Mouse (Mus musculus) monocyte, adult 2 months (primary cell): ENCODE measurements around the gene AL607142.1.

Experiments
- DNase-seq, 2 experiments: peaks; one replicate each; pipeline ENCODE4 v3.0.0; 2022; ENCODE audit warnings: low spot score in 2 of 2, low read depth in 1 of 2

AL607142.1 gene

DNA sequence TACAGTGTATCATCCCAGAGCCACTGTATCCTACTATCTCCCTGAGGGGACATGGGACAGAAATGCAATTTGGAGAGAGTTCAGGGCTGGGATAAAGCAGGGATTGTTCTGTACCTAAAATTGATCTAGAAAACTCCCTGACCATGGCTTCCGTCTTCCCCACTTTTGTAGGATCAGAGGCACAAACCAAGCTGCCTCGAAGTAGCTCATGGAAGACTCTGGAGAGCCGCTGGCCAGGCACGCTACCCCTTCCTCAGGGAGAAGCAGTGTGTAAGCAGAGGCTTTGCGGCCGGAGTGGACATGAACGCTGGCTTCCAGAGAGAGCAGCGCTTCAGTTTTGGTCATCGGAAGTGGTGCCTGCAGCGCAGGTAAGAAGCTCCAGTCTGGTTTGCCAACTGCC is at the start of gene AL607142.1:
AL607142.1 (plus strand) TSS at position 301 of the 400 bp plus-strand sequence.
- no peak for DNase-seq

DNA sequence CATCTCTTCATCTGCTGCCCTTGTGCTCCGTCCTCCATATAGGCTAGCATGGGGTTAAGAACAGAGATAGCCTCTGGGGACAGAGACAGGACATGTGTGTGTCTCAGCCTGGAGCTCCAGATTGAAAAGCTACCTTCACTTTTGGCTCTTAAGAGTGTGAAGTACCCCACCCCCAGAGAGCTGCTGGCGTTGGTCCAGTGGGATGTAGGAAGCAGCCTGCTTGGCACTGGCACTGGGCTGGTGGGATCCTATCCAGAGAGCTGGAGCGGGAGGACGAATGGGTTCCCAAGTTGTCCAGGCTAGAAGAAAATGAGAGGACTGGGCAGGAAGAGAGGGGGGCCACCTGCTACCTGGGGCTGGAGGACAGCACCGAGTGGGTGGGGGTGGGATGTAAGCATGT is 46.4 kb upstream of the AL607142.1 start:
- DNase-seq = no peak

DNA sequence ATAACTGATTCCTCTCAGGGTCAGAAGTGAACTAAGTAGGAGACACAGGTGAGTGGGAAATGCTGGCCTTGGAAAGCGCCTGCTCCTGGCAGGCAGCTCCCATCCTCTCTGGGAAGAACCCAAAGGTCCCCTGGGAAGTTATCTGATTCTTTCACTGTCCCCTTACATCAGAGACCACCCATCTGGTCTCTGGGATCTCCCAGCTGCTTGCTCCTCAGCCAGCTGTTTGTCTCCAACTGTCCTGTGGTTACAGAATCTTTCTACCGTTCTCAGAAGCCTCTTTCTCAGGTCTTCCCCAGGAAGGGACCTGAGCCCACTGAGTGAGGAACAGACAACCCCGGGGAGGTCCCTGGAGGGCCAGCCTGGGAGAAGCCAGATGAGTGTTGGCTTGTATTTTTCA is 42.4 kb upstream of the AL607142.1 start:
- DNase-seq = no peak

DNA sequence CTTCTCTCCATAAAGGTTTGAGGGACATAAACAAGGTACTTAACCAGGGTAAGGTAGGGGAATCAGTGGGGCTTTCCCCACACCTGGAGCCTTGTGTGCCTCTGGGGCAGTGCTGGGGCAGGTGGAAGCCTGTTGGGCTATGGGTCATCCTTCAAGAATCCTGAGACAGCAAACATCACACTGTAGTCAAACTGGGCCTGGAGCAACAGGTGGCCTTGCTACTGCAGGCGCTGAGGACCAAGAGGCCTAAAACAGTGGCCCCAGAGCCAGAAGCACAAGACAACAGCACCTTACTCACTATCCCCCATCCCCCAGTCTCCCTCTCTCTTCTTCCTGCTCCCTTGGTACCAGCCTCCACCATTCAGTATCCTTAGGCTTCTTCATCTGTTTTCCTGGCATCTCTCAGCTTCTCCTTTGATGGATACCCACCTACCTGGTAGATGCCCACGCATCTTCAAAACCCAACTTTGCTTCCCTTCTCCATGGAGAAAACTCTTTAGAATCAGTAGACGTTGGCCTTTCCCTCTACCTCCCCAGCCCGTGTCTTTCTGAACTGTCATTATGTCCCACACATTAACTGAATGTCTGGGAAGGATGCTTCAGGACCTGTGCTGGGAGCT is 41.5 kb upstream of the AL607142.1 start:
- DNase-seq = no peak

DNA sequence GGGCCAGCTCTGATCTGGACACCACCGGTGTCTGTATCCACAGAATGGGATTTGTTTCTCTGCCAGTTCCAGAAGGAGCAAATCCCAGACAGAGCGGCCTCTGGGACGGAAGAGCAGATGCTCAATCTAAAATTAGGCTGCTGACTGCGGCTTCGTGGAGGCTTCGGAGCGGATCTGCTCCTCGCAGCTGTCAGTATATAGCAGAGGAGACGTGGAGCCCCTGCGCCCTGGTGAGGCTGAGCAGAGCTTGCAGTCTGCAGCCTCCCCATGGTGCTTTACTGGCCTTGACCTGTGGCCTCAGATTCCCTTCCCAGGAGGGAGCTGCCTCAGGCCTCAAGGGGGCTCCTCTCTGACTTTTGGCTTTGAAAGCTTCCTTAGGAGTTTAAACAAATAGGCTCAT is 40.7 kb upstream of the AL607142.1 start:
- no peak for DNase-seq

DNA sequence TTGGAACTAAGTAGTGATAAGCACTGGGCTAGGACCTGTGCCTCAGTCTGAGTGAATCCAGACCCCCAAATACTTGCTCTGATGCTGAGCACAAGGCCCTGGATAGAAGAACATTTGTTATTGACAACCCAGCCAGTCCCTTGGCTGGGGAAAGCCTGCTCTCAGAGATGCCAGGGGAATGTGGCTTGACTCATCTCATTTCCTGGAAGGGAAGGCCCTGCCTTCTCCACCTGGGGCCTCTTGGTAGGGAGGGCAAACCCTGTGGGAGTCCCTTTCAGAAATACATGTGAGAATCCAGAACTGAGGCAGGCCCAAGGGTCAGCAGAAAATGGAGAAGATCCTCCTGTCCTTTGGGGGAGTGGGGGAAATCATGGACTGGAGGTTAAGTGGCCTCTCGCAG is 37.1 kb upstream of the AL607142.1 start:
- no peak for DNase-seq

DNA sequence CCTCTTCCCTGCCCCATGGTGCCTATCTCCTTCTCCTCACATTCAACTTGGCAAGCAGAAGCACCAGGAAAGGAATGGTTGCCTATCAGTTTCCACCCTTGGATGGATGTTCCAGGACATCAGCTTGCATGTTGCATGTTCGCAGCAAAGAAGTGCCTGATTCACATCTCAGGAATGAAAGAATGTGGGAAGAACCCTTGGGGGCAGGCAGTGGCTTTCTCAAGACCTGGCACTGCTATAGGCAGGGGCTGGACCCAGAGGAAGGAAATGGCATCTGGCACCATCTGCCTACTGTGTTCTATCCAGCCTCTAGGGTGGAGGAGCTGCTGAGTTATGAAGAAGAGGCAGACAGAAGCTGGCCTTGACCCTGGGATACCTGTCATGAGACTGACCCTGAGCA is 34.9 kb upstream of the AL607142.1 start:
- no peak for DNase-seq

DNA sequence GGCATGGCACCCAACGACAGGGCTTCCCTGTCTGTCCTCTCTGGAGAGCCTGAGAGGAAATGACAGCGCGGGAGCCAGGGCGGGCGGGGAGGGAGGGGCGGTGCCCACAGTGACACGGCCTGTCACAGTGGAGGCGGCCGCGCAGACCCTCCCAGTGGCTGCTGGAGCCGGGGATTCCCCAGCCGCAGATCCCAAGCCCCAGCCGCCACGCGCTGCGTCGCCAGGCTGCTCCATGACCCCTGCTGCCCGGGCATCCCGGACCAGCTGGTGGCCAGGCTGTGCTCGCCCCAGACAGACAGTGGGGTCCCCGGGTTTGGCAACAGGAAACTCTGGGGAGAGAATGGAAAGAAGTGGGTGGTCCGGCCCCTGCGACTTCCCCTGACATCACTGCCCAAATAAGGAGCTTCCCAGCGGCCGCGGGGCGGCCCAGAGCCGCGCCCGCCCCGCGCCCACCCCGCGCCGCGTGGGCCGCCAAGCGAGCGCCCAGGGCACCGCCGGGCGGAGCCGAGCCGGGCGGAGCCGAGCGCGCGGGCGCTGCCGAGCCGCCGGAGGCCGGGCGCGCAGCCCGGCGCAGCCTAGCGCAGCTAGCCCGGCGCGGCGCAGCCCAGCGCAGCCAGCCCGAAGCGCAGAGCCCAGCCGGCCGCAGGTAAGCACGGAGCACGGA is 32.3 kb upstream of the AL607142.1 start:
- DNase-seq = peak; percentile 22 to 63

DNA sequence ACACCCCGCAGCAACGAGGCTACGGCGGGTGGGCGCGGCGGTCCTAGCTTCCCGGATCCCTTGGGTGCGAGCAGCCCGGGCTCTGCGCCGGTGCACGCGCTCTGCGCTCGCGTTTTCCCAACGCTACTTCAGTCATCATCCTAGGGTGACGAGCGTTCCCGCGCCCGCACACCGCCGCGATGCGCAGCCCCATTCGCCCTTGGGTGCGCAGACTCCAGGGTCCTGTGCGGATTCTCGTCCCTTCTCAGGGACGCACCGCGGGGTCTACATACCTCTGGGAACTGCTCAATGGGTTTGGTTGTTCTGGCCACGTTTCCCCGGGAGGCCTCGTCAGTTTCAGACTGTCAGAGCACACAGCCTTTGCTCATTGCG is 31.8 kb upstream of the AL607142.1 start:
- no peak for DNase-seq

DNA sequence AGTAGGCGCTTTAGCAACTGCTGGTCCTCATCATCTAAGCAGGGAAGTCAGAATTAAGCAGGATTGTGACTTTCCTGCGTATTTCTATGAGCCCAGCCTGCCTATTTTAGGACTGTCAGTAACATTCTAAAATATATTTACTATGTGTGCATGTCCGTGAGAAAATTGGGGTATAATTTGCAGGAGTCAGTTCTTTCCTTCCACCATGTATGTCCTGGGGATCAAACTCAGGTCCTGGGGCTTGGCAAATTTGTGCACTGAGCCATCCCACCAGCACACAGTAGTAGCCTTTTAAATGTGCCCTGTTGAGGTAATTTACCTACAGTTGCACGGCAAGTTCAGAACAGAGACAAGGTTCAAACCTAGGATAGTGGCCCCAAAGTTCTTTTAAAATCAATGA is 28.5 kb upstream of the AL607142.1 start:
- DNase-seq = no peak

DNA sequence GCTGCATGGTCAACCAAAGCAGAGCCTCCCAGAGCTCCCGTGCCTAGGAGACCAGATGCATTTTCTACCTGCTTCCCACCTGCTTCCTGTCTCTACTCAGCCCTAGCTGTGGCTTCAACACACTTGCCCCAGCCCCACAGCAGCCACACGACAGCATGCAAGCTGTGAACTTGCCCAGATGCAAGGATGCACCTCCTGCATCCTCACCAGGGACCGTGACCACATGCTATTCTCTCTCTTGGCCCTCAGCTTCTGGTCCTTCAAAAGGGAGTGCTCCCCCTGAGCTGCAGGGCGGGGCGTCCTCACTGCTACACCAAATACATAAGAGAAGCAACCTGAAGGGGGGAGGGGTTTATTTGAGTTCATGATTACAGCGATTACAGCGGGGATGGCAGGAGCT is 27.8 kb upstream of the AL607142.1 start:
- no peak for DNase-seq

DNA sequence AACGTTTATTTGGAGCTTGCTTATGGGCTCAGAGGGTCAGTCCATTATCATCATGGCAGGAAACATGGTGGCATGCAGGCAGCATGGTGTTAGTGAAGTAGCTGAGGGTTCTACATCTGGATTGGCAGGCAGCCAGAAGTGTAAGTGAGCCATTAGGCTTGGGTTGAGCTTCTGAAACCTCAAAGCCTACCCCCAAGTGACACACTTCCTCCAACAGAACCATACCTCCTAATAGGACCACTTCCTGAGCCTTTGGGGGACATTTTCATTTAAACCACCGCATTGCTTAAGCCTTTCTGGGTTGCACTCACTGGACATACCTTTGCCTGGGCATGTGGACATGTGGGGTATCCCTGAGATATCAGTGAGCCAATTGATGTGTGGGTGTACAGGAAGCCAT is 23.3 kb upstream of the AL607142.1 start:
- DNase-seq = no peak

DNA sequence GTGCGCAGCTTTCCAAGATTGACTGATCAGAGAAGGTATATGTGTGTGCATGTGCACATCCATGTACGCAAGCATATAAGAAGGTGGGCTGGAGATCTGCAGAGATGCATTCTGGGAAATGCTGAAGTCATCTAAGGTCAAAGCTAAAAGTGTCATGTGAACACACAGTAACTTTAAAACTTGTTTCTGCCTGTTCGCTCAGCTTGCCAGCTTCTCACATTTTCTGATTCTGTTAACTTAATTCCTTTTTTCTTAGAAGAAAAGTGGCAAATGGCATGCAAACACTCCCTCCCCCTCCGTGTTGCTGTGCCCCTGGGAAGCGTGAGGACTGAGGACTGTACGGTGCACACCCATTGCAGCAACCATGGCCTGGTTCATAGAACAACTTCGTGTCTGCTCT is 22.3 kb upstream of the AL607142.1 start:
- DNase-seq = no peak

DNA sequence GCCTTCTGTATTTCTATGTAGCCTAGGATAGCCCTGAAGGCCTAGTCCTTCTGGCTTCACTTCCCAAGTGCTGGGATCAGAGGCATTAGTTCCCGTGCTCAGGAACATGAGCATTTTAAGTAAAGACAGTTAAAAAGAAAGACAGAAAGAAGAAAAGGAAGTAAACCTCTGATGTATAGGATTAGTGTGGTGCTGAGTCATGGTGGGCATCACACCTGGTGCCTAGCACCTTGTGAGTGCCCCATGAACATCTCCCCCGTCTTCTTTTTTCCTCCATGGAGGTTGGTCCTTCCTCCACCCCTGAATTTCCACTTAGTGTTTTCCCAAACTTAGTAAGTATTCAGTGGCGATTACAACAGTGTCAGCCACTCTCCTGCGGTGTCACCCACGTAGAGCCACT is 20.2 kb upstream of the AL607142.1 start:
- DNase-seq = no peak

DNA sequence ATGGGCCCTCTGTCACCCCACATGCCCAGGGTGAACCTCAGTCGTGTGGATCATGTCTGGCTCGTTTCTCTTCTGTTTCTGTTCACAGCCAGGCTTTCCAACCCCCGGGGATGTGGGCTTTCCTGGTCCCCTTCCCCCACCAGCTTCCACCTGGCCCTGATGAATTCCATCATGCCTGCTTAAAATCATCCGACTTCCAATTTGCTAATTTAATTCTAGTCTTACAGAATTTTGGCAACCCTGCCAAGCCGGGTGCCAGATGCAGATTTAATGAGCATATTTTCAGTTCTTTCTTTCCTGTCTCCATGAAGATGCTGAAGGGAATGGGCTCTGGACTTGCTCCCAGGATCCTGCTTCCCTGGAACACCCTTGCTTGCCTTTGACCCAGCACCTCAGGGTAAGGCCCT is 19.7 kb upstream of the AL607142.1 start:
- no peak for DNase-seq

DNA sequence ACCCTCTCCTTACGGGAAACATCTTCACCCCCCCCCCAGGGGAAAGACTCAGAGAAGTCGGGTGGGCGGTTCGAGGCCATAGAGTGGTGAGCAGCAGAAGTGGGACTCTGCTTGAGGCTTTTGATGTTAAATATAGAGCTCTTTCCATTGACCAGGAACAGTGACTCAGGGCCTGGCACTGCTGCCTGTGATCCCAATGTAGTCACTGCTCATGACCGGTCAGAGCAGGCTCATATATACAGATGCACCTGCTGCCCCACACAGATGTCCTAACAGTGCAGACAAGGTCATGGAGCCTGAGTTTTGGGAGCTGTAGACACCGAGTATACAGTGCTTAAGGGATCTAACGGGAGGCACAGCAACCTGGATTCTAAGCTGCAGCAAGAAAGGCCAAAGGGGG is 18.9 kb upstream of the AL607142.1 start:
- DNase-seq = no peak

DNA sequence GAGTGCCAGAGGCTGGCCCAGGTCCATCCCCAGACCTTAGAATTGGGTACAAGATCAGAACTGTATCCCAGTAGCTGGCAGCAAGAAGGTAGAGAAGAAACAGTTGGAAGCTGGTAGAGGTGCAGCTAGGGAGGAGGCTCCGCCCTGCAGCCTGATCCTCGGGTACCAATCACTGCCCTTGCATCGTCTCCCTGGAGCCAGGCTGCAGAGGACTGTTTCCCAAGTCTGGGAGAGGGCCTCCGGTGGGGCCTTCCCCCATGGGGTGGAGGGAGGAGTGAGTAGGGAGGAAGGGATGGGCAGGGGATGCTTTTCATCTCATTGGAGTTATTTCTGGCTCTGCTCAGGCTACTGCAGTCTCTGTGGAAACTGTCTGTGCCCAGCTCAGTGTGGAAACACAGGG is 17.7 kb upstream of the AL607142.1 start:
- DNase-seq = no peak

DNA sequence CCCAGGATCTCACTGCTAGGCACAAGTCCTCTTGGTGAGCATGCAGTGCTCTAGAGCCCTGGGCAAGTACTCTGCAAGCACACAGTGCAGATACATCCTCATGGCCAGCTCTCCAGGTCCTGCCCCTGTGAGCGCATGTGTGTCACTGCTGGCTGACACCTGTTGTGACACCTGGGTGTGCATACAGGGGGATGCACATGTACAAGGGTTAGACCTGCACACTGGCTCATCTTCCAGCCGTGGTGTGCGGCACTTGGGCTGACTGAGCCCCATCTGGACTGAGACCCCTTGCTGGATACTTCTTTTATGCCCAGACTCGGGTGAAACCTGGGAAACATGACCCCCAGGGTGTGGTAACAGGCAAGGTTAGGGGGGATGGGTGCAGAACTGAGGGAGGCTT is 16.5 kb upstream of the AL607142.1 start:
- DNase-seq = no peak

DNA sequence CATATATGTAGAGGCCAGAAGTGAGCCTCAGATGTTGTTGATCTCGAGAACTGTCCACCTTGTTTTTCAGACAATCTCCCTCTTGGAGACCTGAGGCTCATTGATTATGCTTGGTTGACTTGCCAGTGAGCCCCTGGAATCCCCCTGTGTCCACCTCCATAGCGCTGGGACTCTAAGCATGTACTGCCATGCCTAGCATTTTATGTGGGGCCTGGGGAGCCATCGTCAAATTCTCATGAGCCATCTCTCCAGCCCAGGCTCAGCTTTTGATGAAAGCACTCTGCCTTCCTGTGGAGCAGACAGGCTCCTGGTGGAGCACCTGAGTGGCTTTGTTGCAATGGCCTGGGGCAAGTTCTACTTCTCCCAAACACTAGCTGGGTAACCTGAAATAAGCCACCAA is 14.9 kb upstream of the AL607142.1 start:
- no peak for DNase-seq

DNA sequence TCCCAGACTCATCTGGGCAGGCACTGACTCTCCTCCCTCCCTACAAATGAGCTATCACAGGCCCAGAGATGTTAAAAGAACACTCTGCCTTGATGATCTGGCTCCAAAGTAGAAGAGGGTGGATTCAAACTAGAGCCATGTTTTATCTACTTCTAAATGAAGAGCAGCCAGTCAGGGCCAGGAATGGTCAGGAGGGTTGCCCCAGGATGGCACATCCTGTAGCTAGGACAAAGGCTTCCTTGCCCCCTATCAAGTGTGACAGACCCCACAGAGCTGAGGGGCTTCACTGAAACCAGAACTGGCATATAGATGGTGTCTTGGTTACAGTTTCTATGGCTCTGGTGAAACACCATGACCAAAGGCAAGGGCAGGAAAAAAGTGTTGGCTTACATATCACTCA is 12.3 kb upstream of the AL607142.1 start:
- DNase-seq = no peak

DNA sequence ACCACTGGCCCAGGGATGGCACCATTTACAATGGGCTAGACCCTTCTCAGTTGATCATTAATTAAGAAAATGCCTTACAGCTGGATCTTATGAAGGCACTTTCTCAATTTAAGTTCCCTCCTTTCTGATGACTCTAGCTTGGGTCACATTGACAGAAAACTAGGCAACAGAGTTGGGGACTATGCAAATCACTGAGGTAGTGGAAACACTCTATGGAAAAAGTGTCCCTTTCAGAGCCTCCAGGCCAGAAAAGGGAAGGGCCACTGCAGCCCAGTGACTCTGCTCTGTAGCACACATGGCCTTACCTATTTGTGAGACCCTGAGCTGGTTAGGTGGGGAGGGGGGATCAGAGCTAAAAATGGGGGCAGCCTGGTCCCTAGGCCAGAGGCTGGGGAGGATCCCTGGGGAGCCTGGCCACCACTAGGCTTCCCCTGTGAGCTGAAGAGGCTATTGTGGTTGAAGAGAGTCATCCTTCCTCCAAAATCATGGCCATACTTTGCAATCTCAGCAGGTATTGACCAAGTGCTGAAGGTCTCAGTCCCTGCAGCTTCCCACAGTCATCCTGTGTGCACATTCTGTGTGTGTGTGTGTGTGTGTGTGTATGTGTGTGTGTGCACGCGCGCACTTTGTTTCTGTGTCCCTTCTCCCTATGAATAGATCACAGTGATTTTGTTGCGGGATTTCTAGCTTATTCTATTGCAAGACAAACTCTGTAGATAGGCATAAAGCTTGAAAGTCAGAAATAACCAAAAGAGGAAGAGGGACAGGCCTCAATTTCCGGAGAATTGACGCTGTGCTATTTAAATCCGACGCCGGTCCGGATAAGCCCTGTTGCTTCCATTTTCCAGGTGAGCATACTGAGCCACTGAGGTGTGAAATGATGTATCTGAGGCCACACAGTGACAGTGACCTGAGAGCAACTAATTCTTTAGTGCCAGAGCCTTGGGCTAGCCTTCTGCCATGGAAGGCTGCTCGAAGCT is 11.5 kb upstream of the AL607142.1 start:
- DNase-seq = no peak

DNA sequence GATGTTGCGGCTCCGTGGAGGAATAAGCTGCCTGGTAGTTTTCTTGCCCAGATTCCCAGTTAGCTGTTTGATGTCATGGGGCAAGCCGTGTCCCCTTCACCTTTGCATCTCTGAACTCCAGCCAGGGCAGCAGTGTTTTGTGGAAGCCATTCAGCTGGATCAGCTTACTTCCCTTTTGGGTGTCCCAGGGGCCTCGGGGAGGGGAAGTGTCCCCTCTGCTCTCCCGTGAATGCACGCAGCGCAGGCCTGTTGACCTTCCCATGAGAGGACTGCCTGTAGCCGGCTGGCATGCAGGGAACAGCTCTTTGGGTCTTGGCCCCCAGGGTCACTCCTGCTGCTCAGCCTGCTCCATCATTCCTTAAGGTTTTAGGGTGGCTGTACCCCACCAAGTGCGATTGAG is 10.7 kb upstream of the AL607142.1 start:
- DNase-seq = peak in 1 of 2 experiments; percentile 52
